Mouse (Mus musculus) megakaryocyte, embryonic 14.5 days (primary cell): Measurements from ENCODE around the gene Bckdhb.

ENCODE experiments used
- FLI1 ChIP-seq: IDR thresholded peaks from 2 replicates; pipeline ENCODE4 v1.6.1; 2012; ENCODE audit warnings: low read length, inconsistent platforms, mixed read lengths
- GATA1 ChIP-seq: IDR thresholded peaks from 3 replicates; pipeline ENCODE4 v1.6.1; 2012; ENCODE audit warnings: mixed read lengths, low read length, inconsistent platforms, borderline replicate concordance

- TF ChIP-seq GATA1 (no peak), FLI1 (no peak)
These were observed 187.4 kb downstream of the Bckdhb start for GRCm38 (mm10) chr9:84112319-84112718.
